Mouse (Mus musculus): Measurements from ENCODE around the gene Upf3b. TPM values are rescaled to one million over a fixed set of nuclear protein-coding genes. Genes with fewer than 3 reads are reported as not detected.
A peak's percentile ranks its signal among the peaks of the same experiment; 100 is the strongest.

Gene Upf3b
- polyA plus RNA-seq, 1 experiment from 2014 or later: 29.7 TPM

GRCm38 (mm10) chrX:37117085-37117484 lies 7.0 kb upstream of the Upf3b start:
- no peak for ATAC-seq
- WGBS: 43% methylated on average over 1 of the region's 5 CpGs
- H3K4me3 ChIP-seq (replicated peaks; ENCODE audit: low read length): no peak overlapping the region

GRCm38 (mm10) chrX:37110881-37111193 lies 715 bp upstream of the Upf3b start:
- Histone ChIP-seq H3K27me3 (replicated peaks; ENCODE audit: control insufficient read depth, insufficient read depth, low read length) (no peaks in the 10 kb centered on the region), H3K9ac (replicated peaks; ENCODE audit: low read depth, low read length) (no peak overlapping the region), H3K4me2 (ENCODE audit: low read length) (no peak overlapping the region), H3K4me1 (replicated peaks; ENCODE audit: control insufficient read depth, insufficient read depth, low read length) (peaks cover 3% of the 10 kb centered on the region; the same call in 1 of the 2 replicates), H3K27ac (ENCODE audit: low read length) (no peak overlapping the region), H3K4me3 (replicated peaks; ENCODE audit: low read length) (no peak overlapping the region), H3K9me3 (ENCODE audit: control insufficient read depth, low read length) (no peaks in the 10 kb centered on the region), H3K36me3 (ENCODE audit: control insufficient read depth, insufficient read depth) (no peaks in the 10 kb centered on the region)
- ATAC-seq: no peak
- WGBS: 74% methylated on average over 4 of the region's 4 CpGs

More at GRCm38 (mm10) chrX:37117085-37117484, 7.0 kb upstream of the Upf3b start:
- no peaks in the 10 kb centered on the region for H3K27me3 ChIP-seq (replicated peaks; ENCODE audit: control insufficient read depth, insufficient read depth, low read length)
- no peak overlapping the region for H3K4me2 ChIP-seq (ENCODE audit: low read length)
- H3K36me3 ChIP-seq (ENCODE audit: control insufficient read depth, insufficient read depth): no peaks in the 10 kb centered on the region
- H3K9ac ChIP-seq (replicated peaks; ENCODE audit: low read depth, low read length): no peak overlapping the region
- no peaks in the 10 kb centered on the region for H3K4me1 ChIP-seq (replicated peaks; ENCODE audit: control insufficient read depth, insufficient read depth, low read length)
- no peaks in the 10 kb centered on the region for H3K9me3 ChIP-seq (ENCODE audit: control insufficient read depth, low read length)
- no peak overlapping the region for H3K27ac ChIP-seq (ENCODE audit: low read length)

GRCm38 (mm10) chrX:37109526-37110192 lies 463 bp downstream of the Upf3b start:
- Histone ChIP-seq H3K9ac (replicated peaks; ENCODE audit: low read depth, low read length) (peak overlapping the region; percentile 69), H3K9me3 (ENCODE audit: control insufficient read depth, low read length) (no peaks in the 10 kb centered on the region), H3K27ac (ENCODE audit: low read length) (peak overlapping the region; percentile 88), H3K4me1 (replicated peaks; ENCODE audit: control insufficient read depth, insufficient read depth, low read length) (peaks cover 3% of the 10 kb centered on the region; the same call in 1 of the 2 replicates), H3K4me2 (ENCODE audit: low read length) (peak overlapping the region; percentile 60), H3K36me3 (ENCODE audit: control insufficient read depth, insufficient read depth) (no peaks in the 10 kb centered on the region), H3K4me3 (replicated peaks; ENCODE audit: low read length) (peak overlapping the region; percentile 70), H3K27me3 (replicated peaks; ENCODE audit: control insufficient read depth, insufficient read depth, low read length) (no peaks in the 10 kb centered on the region)
- ATAC-seq: peak; percentile 73
- 18% methylated on average over 27 of the region's 27 CpGs for WGBS

- no peak overlapping the region for H3K4me3 ChIP-seq (replicated peaks; ENCODE audit: low read length)
- no peak for ATAC-seq
- no peaks in the 10 kb centered on the region for H3K27me3 ChIP-seq (replicated peaks; ENCODE audit: control insufficient read depth, insufficient read depth, low read length)
- H3K9me3 ChIP-seq (ENCODE audit: control insufficient read depth, low read length): no peaks in the 10 kb centered on the region
- H3K36me3 ChIP-seq (ENCODE audit: control insufficient read depth, insufficient read depth): peaks cover 9% of the 10 kb centered on the region
- H3K9ac ChIP-seq (replicated peaks; ENCODE audit: low read depth, low read length): no peak overlapping the region
- H3K4me2 ChIP-seq (ENCODE audit: low read length): no peak overlapping the region
- 79% methylated on average over 2 of the region's 2 CpGs for WGBS
- no peak overlapping the region for H3K27ac ChIP-seq (ENCODE audit: low read length)
- no peaks in the 10 kb centered on the region for H3K4me1 ChIP-seq (replicated peaks; ENCODE audit: control insufficient read depth, insufficient read depth, low read length)
Observed at GRCm38 (mm10) chrX:37103826-37104225, 6.3 kb downstream of the Upf3b start.

DNA sequence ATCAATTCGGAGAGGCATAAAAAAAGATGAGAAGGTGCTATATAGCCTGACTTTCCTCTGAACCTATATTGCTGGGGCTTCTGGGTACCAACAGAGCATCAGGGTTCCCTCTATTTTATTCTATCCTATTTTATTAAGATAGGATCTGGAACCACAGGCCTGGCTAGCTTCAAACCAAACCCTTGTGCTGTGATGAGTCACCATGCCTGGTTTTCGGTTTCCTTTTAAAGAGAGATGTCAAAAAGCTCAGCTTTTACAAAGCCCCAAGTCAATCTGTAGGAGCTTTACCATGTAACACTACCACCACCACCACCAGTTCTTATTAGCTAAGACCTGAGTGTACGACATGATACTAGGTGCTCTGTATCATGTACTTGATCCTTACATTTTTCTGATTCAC lies 11.4 kb downstream of the Upf3b start:
- Histone ChIP-seq H3K9ac (replicated peaks; ENCODE audit: low read depth, low read length) (no peak overlapping the region), H3K4me1 (replicated peaks; ENCODE audit: control insufficient read depth, insufficient read depth, low read length) (no peaks in the 10 kb centered on the region), H3K9me3 (ENCODE audit: control insufficient read depth, low read length) (no peaks in the 10 kb centered on the region), H3K27ac (ENCODE audit: low read length) (no peak overlapping the region), H3K4me3 (replicated peaks; ENCODE audit: low read length) (no peak overlapping the region), H3K4me2 (ENCODE audit: low read length) (no peak overlapping the region), H3K27me3 (replicated peaks; ENCODE audit: control insufficient read depth, insufficient read depth, low read length) (no peaks in the 10 kb centered on the region), H3K36me3 (ENCODE audit: control insufficient read depth, insufficient read depth) (peaks cover 5% of the 10 kb centered on the region)
- WGBS: 97% methylated on average over 3 of the region's 3 CpGs
- no peak for ATAC-seq

GRCm38 (mm10) chrX:37095106-37095768 lies 14.9 kb downstream of the Upf3b start:
- WGBS: 91% methylated on average over 11 of the region's 11 CpGs
- Histone ChIP-seq H3K27ac (ENCODE audit: low read length) (no peak overlapping the region), H3K9me3 (ENCODE audit: control insufficient read depth, low read length) (no peaks in the 10 kb centered on the region), H3K27me3 (replicated peaks; ENCODE audit: control insufficient read depth, insufficient read depth, low read length) (no peaks in the 10 kb centered on the region), H3K4me3 (replicated peaks; ENCODE audit: low read length) (no peak overlapping the region), H3K36me3 (ENCODE audit: control insufficient read depth, insufficient read depth) (peaks cover 3% of the 10 kb centered on the region), H3K4me1 (replicated peaks; ENCODE audit: control insufficient read depth, insufficient read depth, low read length) (no peaks in the 10 kb centered on the region), H3K4me2 (ENCODE audit: low read length) (no peak overlapping the region), H3K9ac (replicated peaks; ENCODE audit: low read depth, low read length) (no peak overlapping the region)
- no peak for ATAC-seq

DNA sequence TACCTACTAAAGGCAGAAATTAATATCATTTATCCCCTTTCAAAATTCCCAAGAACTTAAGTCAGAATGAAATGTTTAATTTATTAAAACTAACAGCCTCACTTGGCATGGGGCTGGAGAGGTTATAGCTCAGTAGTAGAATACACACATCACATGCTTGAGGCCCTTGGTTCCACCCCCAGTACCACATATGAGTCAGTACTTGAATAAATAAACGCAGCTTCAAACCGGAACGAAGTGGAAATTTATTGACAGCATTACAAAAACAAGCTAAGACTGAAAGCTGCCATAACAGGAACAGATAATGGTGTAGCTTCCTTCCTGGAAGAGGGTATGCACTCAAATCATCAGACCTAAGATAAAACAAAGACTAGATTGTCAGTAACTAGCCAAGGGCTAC lies 18.7 kb downstream of the Upf3b start:
- H3K27me3 ChIP-seq (replicated peaks; ENCODE audit: control insufficient read depth, insufficient read depth, low read length): no peaks in the 10 kb centered on the region
- ATAC-seq: no peak
- H3K9ac ChIP-seq (replicated peaks; ENCODE audit: low read depth, low read length): no peak overlapping the region
- H3K9me3 ChIP-seq (ENCODE audit: control insufficient read depth, low read length): no peaks in the 10 kb centered on the region
- H3K36me3 ChIP-seq (ENCODE audit: control insufficient read depth, insufficient read depth): no peaks in the 10 kb centered on the region
- H3K27ac ChIP-seq (ENCODE audit: low read length): no peak overlapping the region
- WGBS: 93% methylated on average over 3 of the region's 3 CpGs
- no peak overlapping the region for H3K4me2 ChIP-seq (ENCODE audit: low read length)
- no peak overlapping the region for H3K4me3 ChIP-seq (replicated peaks; ENCODE audit: low read length)
- no peaks in the 10 kb centered on the region for H3K4me1 ChIP-seq (replicated peaks; ENCODE audit: control insufficient read depth, insufficient read depth, low read length)

GRCm38 (mm10) chrX:37088778-37089177 lies 21.3 kb downstream of the Upf3b start:
- Histone ChIP-seq H3K4me2 (ENCODE audit: low read length) (no peak overlapping the region), H3K4me1 (replicated peaks; ENCODE audit: control insufficient read depth, insufficient read depth, low read length) (no peaks in the 10 kb centered on the region), H3K27me3 (replicated peaks; ENCODE audit: control insufficient read depth, insufficient read depth, low read length) (no peaks in the 10 kb centered on the region), H3K9ac (replicated peaks; ENCODE audit: low read depth, low read length) (no peak overlapping the region), H3K27ac (ENCODE audit: low read length) (no peak overlapping the region), H3K9me3 (ENCODE audit: control insufficient read depth, low read length) (no peaks in the 10 kb centered on the region), H3K36me3 (ENCODE audit: control insufficient read depth, insufficient read depth) (no peaks in the 10 kb centered on the region), H3K4me3 (replicated peaks; ENCODE audit: low read length) (no peak overlapping the region)
- 75% methylated on average over 1 of the region's 1 CpGs for WGBS
- no peak for ATAC-seq

DNA sequence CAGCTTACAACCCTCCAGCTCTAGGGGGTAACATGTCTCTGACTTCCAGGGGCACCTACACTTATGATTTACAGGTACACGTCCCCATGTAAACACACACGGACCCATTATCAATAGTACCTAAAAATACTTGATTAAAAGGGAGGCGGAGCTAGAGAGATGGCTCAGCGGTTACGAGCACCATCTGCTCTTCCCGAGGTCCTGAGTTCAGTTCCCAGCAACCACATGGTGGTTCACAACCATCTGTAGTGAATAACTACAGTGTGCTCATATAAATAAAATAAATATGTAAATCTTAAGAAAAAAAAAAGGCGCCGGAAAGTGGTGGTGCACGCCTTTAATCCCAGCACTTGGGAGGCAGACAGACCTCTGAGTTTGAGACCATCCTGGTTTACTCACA lies 24.5 kb downstream of the Upf3b start:
- peaks cover 9% of the 10 kb centered on the region for H3K4me1 ChIP-seq (replicated peaks; ENCODE audit: control insufficient read depth, insufficient read depth, low read length)
- no peaks in the 10 kb centered on the region for H3K27me3 ChIP-seq (replicated peaks; ENCODE audit: control insufficient read depth, insufficient read depth, low read length)
- ATAC-seq: peak; percentile 39; the same call in 1 of the 2 replicates
- no peak overlapping the region for H3K9ac ChIP-seq (replicated peaks; ENCODE audit: low read depth, low read length)
- H3K4me2 ChIP-seq (ENCODE audit: low read length): peak overlapping the region; percentile 69
- 22% methylated on average over 9 of the region's 9 CpGs for WGBS
- H3K27ac ChIP-seq (ENCODE audit: low read length): peak overlapping the region; percentile 81
- peak overlapping the region; percentile 58 for H3K4me3 ChIP-seq (replicated peaks; ENCODE audit: low read length)
- H3K9me3 ChIP-seq (ENCODE audit: control insufficient read depth, low read length): no peaks in the 10 kb centered on the region
- H3K36me3 ChIP-seq (ENCODE audit: control insufficient read depth, insufficient read depth): no peaks in the 10 kb centered on the region; the same call in 1 of the 2 replicates
